Mouse (Mus musculus) erythroblast, embryonic 14.5 days (primary cell): ENCODE measurements around the gene Twf2.

Experiments used
- GATA1 ChIP-seq: IDR thresholded peaks from 2 replicates; pipeline ENCODE4 v1.6.1; 2012; ENCODE audit warnings: low read length, inconsistent platforms, mixed read lengths
- TAL1 ChIP-seq: IDR thresholded peaks from 3 replicates; pipeline ENCODE4 v1.6.1; 2012; ENCODE audit warnings: low read length, inconsistent platforms, mixed read lengths

DNA sequence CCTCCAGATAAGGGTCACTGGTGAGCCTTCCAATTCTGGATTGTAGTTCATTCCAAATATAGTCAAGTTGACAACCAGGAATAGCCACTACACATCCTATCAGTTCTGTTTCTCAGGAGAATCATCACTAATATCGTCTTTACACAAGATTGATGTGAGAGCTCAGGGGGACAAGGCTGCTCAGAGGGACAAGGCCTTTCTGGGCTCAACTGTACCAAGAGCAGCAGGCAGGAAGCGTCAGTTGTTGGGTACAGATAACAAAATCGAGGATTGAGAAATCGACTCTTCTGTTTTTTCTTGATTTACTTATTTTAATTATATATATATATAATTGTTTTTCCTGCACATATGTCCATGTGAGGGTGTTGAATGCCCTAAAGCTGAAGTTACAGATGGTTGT is 55.5 kb downstream of the Twf2 start:
- TF ChIP-seq GATA1, result no peak
- TF ChIP-seq TAL1, result no peak
